Mouse (Mus musculus) liver, postnatal 0 days (tissue): ENCODE measurements around the gene Rara.

Experiments
- CTCF ChIP-seq: sonication (generic); IDR thresholded peaks from 2 replicates; pipeline ENCODE4 v1.5.1; 2016; ENCODE audit warnings: antibody characterized with exemption, low read depth
- EP300 ChIP-seq: IDR thresholded peaks from 2 replicates; pipeline ENCODE4 v1.6.1; 2016; ENCODE audit warnings: antibody characterized with exemption, low read depth, mild to moderate bottlenecking

DNA sequence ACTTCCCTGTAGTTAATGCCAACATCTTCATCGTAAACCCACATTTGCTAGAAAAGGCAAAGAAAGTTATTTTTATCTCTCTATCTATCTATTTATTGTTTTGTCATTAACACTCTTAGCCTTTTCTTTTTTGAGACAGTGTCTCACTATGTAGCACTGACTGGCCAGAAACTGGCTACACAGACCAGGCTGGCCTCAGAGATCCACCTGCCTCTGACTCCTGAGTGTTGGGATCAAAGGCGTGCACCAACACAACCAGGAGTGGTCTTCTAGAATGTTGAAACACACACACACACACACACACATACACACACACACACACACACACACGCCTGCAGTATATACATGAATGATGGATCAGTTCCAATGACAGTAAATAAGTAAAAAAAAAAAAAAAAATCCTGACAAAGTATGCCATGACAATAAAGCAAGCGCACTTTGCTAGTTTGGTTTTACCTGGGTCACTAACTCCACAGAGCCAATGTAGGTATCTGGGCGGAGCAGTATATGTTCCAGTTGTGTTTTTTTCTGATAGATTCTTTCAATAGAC, 94.8 kb downstream of the Rara start:
- TF ChIP-seq CTCF (no peak), EP300 (no peak)
